ENCODE assay signal across 26 mouse cellular contexts in the genomic region with DNA sequence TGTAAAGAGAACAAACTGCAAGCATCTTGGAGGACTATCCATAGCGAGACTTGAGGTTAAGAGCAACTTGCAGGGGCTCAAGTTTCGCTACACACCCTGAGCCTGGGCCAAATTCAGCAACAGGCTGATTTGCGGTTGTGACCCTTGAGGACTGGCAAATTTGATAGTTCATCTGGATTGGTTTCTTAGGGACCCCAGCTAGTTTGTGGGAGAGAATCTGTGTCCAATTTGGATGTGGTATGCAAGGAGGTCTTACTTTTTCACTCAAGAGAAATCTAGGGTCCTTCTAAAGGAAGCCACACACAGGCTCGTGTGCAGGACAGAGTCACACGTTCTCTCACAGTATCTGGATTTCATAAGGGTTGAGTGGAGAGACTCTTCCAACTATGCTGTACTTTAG.
DNase-seq lines count a peak whose midpoint lies in the region; ATAC-seq and TF ChIP-seq lines count a peak whose summit lies in the region.
"Had no signal": no experiment of that assay in that cellular context is flagged by ENCODE, and none has a peak within 500 bp of the region (broad histone marks: within the 10 kb centered on the region; RNA-seq: fewer than 3 reads in every experiment).

No protein-coding gene starts in this region.

- no peak overlapping the region for H3K9ac ChIP-seq in limb, embryonic 12.5 days (replicated peaks)
- H3K9ac ChIP-seq in embryonic facial prominence, embryonic 13.5 days, result no peak overlapping the region
- no peak overlapping the region for H3K9ac ChIP-seq in limb, embryonic 13.5 days
- H3K9ac ChIP-seq in intestine, postnatal 0 days (ENCODE audit: low read depth, low read length), result no peak overlapping the region
- H3K9ac ChIP-seq: forebrain, embryonic 13.5 days; forebrain, postnatal 0 days; hindbrain, embryonic 13.5 days; intestine, embryonic 15.5 days had no signal

- DNase-seq in limb, embryonic 10.5 days (ENCODE audit: low spot score), result no peak
- DNase-seq in natural killer cell, adult 2 months (ENCODE audit: low spot score in 2 of 2), result no peak
- no peak for DNase-seq in frontal cortex, postnatal 10 days (ENCODE audit: low spot score in 2 of 2)
- DNase-seq: adrenal gland, postnatal 10 days; adrenal gland, postnatal 36 days; B cell, adult 2 months; cerebellum, adult 18-20 months; cerebellum, adult 9-10 months; cerebellum, postnatal 14 days; forebrain, postnatal 0 days; gastrocnemius, postnatal 25 days; heart, postnatal 36 days had no signal

- H3K9me3 ChIP-seq in limb, embryonic 12.5 days, result no peaks in the 10 kb centered on the region
- no peaks in the 10 kb centered on the region for H3K9me3 ChIP-seq in limb, embryonic 10.5 days (replicated peaks)
- no peaks in the 10 kb centered on the region for H3K9me3 ChIP-seq in embryonic facial prominence, embryonic 13.5 days
- no peaks in the 10 kb centered on the region for H3K9me3 ChIP-seq in limb, embryonic 13.5 days
- H3K9me3 ChIP-seq in intestine, postnatal 0 days (ENCODE audit: control insufficient read depth), result no peaks in the 10 kb centered on the region
- H3K9me3 ChIP-seq: forebrain, embryonic 10.5 days; forebrain, embryonic 13.5 days; hindbrain, embryonic 10.5 days; hindbrain, embryonic 13.5 days; intestine, embryonic 15.5 days had no signal

- peaks cover 19% of the 10 kb centered on the region for H3K4me1 ChIP-seq in limb, embryonic 12.5 days (replicated peaks)
- H3K4me1 ChIP-seq in limb, embryonic 10.5 days, result peaks cover 13% of the 10 kb centered on the region
- H3K4me1 ChIP-seq in embryonic facial prominence, embryonic 13.5 days, result peaks cover 29% of the 10 kb centered on the region
- peaks cover 37% of the 10 kb centered on the region for H3K4me1 ChIP-seq in limb, embryonic 13.5 days
- no peaks in the 10 kb centered on the region for H3K4me1 ChIP-seq in intestine, postnatal 0 days (replicated peaks; ENCODE audit: control insufficient read depth, insufficient read depth, low read length)
- H3K4me1 ChIP-seq: intestine, embryonic 15.5 days had no signal

- H3K27ac ChIP-seq in limb, embryonic 12.5 days, result peak overlapping the region; percentile 1; the same call in 1 of the 2 replicates
- H3K27ac ChIP-seq in limb, embryonic 10.5 days, result no peak overlapping the region
- peak overlapping the region; percentile 86 for H3K27ac ChIP-seq in embryonic facial prominence, embryonic 13.5 days
- H3K27ac ChIP-seq in limb, embryonic 13.5 days, result peak overlapping the region; percentile 15; the same call in 1 of the 2 replicates
- H3K27ac ChIP-seq in intestine, postnatal 0 days (ENCODE audit: low read depth, low read length), result no peak overlapping the region
- H3K27ac ChIP-seq: forebrain, embryonic 10.5 days; forebrain, embryonic 13.5 days; hindbrain, embryonic 10.5 days; hindbrain, embryonic 13.5 days; intestine, embryonic 15.5 days had no signal

- no peak overlapping the region for H3K4me3 ChIP-seq in limb, embryonic 12.5 days (replicated peaks)
- H3K4me3 ChIP-seq in limb, embryonic 10.5 days, result no peak overlapping the region
- H3K4me3 ChIP-seq in embryonic facial prominence, embryonic 13.5 days, result no peak overlapping the region
- H3K4me3 ChIP-seq in limb, embryonic 13.5 days, result no peak overlapping the region
- no peak overlapping the region for H3K4me3 ChIP-seq in intestine, postnatal 0 days (ENCODE audit: low read depth, low read length)
- H3K4me3 ChIP-seq: forebrain, embryonic 10.5 days; forebrain, embryonic 13.5 days; hindbrain, embryonic 10.5 days; hindbrain, embryonic 13.5 days; intestine, embryonic 15.5 days had no signal

- no peaks in the 10 kb centered on the region for H3K36me3 ChIP-seq in limb, embryonic 12.5 days
- no peaks in the 10 kb centered on the region for H3K36me3 ChIP-seq in limb, embryonic 10.5 days
- H3K36me3 ChIP-seq in embryonic facial prominence, embryonic 13.5 days, result no peaks in the 10 kb centered on the region
- no peaks in the 10 kb centered on the region for H3K36me3 ChIP-seq in limb, embryonic 13.5 days
- no peaks in the 10 kb centered on the region for H3K36me3 ChIP-seq in intestine, postnatal 0 days (ENCODE audit: control insufficient read depth, insufficient read depth)
- H3K36me3 ChIP-seq: forebrain, embryonic 10.5 days; G1E; hindbrain, embryonic 10.5 days; hindbrain, embryonic 13.5 days; intestine, embryonic 15.5 days had no signal

- ATAC-seq in limb, embryonic 12.5 days (ENCODE audit: insufficient number of reproducible peaks, insufficient read depth, low FRiP score, low TSS enrichment, low read depth), result no peak
- ATAC-seq in embryonic facial prominence, embryonic 13.5 days (ENCODE audit: insufficient number of reproducible peaks, insufficient read depth, low FRiP score, low TSS enrichment, low read depth), result peak; percentile 56; the same call in 1 of the 2 replicates
- ATAC-seq in limb, embryonic 13.5 days (ENCODE audit: low FRiP score, low read depth), result no peak
- no peak for ATAC-seq in intestine, postnatal 0 days
- ATAC-seq: forebrain, embryonic 13.5 days; forebrain, postnatal 0 days; hindbrain, embryonic 16.5 days; intestine, embryonic 15.5 days; Patski had no signal

- H3K27me3 ChIP-seq in limb, embryonic 12.5 days, result no peaks in the 10 kb centered on the region
- H3K27me3 ChIP-seq in limb, embryonic 10.5 days (ENCODE audit: low read depth, poor library complexity, severe bottlenecking), result no peaks in the 10 kb centered on the region
- 0 out of 2 replicates have a peak, but pooled peaks cover 8% of the 10 kb centered on the region for H3K27me3 ChIP-seq in embryonic facial prominence, embryonic 13.5 days
- H3K27me3 ChIP-seq in limb, embryonic 13.5 days, result peaks cover 5% of the 10 kb centered on the region; the same call in 1 of the 2 replicates
- no peaks in the 10 kb centered on the region for H3K27me3 ChIP-seq in intestine, postnatal 0 days (replicated peaks; ENCODE audit: control insufficient read depth, insufficient read depth, low read length)
- H3K27me3 ChIP-seq: CH12.LX; forebrain, embryonic 13.5 days; hindbrain, embryonic 13.5 days; intestine, embryonic 15.5 days; Patski had no signal

- 41% methylated on average over 5 of the region's 5 CpGs for WGBS in limb, embryonic 12.5 days
- WGBS in limb, embryonic 10.5 days, result 76% methylated on average over 5 of the region's 5 CpGs
- whole genome bisulfite sequencing in embryonic facial prominence, embryonic 13.5 days, result 34% methylated on average over 5 of the region's 5 CpGs
- WGBS in limb, embryonic 13.5 days, result 46% methylated on average over 5 of the region's 5 CpGs
- WGBS in intestine, postnatal 0 days, result 83% methylated on average over 5 of the region's 5 CpGs

- no peak for TF ChIP-seq CTCF in intestine, postnatal 0 days (IDR thresholded peaks at IDR 0.05; ENCODE audit: low read depth)

- H3K4me2 ChIP-seq in limb, embryonic 12.5 days, result no peak overlapping the region
- H3K4me2 ChIP-seq in embryonic facial prominence, embryonic 13.5 days, result peak overlapping the region; percentile 24
- H3K4me2 ChIP-seq in limb, embryonic 13.5 days (replicated peaks), result no peak overlapping the region
- no peak overlapping the region for H3K4me2 ChIP-seq in intestine, postnatal 0 days (replicated peaks; ENCODE audit: low read depth)
- H3K4me2 ChIP-seq: forebrain, embryonic 13.5 days; heart, embryonic 11.5 days; hindbrain, embryonic 13.5 days; intestine, embryonic 15.5 days had no signal

Comparison
In these comparisons a context has a peak if more than half of its experiments do, and no peak if none do; other contexts are left out.
1. H3K27ac ChIP-seq: peak in limb, embryonic 12.5 days (single experiment), embryonic facial prominence, embryonic 13.5 days (single experiment) and limb, embryonic 13.5 days (single experiment); none in limb, embryonic 10.5 days (single experiment) and intestine, postnatal 0 days (single experiment).